Mouse (Mus musculus) kidney, adult 11 months (tissue): ENCODE data around the gene Csn1s1.

Experiments
- DNase-seq: peaks from one replicate; pipeline ENCODE4 v3.0.0; 2022

The Csn1s1 gene

DNA sequence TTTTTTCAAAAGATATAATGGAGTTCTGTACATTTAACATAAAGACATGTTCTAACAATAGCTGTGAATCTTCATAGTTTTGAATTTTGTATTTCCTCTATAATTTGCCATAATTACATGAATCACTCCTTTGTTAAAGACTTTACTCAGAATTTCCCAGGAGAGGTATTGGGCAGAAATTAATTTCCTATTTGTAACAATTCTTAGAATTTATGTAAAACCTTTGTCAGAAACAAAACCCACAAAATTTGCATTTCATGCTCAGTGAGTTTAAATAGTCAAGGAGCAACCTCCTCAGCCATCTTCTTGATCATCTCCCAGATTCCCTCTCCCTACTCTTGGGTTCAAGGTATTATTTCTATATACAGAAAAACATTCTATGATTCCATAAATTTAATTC is at the start of gene Csn1s1:
Gene Csn1s1 (plus strand): TSS at position 301 of the 400 bp plus-strand sequence.
- no peak for DNase-seq

DNA sequence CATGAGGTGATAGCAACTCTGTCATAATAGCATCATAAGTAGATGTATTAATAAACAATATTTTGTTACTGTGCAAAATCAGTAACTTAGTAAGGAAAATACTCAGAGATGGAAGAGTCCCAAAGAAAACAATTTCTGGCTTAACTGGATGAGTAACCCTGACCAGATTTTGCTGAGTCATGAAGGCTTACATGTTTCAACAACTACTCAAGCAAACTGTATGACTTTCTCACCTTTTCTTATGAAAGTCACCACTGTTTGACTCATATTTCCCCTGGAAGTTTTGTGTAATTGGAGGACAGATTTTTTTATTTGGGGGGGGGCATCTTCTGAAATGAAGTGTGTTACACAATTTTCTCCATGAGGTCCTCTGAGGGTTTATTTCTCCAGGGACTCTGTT is 43.3 kb upstream of the Csn1s1 start:
- DNase-seq = no peak

DNA sequence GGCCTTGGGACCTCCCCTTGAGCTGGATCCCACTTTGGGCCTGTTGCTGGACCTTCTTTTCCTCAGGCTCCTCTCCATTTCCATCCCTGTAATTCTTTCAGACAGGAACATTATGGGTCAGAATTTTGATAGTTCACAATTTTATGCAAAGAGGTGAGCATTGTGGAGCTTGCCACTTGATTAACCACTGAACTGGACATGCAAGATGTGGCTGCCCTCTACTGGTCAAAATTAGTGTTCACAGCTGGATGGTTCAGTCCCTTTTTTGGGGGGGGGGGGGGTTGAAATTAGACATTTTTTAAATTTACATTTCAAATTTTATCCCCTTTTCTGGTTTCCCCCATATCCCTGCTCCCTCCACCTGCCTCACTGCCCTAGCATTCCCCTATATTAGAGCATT is 23.2 kb upstream of the Csn1s1 start:
- DNase-seq = peak; percentile 10

DNA sequence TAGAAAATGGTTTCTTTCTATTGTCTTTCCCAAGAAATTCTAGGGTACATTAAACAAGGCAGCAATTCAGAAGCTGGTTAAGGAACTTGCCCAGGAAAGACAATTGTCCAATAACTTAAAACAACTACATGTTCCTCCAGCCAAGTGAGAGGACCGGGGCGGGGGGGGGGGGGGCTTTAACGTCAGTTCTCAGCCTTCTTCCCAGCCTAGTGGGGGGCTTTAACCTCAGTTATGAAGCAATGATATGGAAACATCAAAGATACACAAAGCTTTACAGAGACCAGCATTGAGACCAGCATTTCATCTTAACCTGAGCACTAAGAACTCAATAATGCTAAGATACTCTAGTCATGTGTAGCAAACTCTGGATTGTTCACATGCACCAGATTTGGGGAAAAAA is 33.5 kb downstream of the Csn1s1 start, which contains the start of gene Csn2:
Gene Csn2 (minus strand): TSS at position 101 of the 400 bp plus-strand sequence.
- no peak for DNase-seq

DNA sequence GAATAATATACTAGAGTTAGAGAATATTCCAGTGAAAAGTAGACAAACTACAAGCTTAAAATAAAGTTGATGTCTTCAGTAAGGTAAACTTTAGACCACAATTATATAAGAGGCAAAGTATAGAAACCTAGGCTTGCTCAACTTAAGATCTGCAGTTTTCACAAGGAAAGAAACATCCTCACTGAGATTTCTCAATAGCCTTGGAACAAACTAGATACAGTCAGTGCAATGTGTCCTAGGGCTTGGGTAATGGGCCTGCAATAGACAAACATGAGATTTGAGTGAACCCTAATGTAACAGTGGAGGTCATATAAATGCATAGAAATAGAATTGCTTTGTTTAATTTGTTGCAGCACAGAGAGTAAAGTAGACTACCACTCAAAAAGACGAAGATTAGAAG is 39.9 kb downstream of the Csn1s1 start:
- DNase-seq = no peak
